Mouse (Mus musculus) right cerebral cortex, adult 2 months (tissue): Measurements from ENCODE around the gene Gm11758.
"Not testable (repeated sequence)": the region's sequence is repeated elsewhere in the genome, so short reads cannot be mapped to it uniquely, and the experiment has no call there.

Experiments
- DNase-seq, 2 experiments: peaks; one replicate each; pipeline ENCODE4 v3.0.0; 2021 to 2022; ENCODE audit warnings: low spot score in 2 of 2

Gene Gm11758

GRCm38 (mm10) chr4:73876166-73876565 is at the start of gene Gm11758:
Gm11758 (minus strand) TSS chr4:73876266.
- not testable (repeated sequence) for DNase-seq

DNA sequence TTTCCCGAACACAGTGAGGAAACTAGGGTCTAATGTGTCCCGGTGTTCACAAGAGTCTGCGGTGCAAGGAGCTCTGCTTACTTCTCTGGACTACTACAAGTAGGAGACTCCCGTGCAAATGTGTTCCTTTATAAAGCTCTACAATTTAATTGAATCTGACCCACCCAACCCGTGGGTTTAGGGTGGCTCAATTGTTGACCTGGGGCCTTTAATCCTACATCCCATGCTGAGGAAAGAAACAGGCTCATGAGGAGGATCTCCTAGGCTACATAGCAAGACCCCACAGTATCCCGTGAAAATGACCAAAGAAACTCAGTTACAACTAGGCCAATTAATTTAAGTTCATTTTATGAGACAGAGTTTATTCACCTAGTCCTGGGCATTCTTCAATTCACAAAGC is 44.6 kb upstream of the Gm11758 start, which contains the start of gene Gm11756:
Gene Gm11756 (minus strand): TSS at position 101 of the 400 bp plus-strand sequence.
- not testable (repeated sequence) for DNase-seq

DNA sequence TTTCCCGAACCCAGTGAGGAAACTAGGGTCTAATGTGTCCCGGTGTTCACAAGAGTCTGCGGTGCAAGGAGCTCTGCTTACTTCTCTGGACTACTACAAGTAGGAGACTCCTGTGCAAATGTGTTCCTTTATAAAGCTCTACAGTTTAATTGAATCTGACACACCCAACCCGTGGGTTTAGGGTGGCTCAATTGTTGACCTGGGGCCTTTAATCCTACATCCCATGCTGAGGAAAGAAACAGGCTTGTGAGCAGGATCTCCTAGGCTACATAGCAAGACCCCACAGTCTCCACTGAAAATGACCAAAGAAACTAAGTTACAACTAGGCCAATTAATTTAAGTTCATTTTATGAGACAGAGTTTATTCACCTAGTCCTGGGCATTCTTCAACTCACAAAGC is 29.8 kb upstream of the Gm11758 start, which contains the start of gene Gm13871:
Gene Gm13871 (minus strand): TSS at position 101 of the 400 bp plus-strand sequence.
- not testable (repeated sequence) for DNase-seq

DNA sequence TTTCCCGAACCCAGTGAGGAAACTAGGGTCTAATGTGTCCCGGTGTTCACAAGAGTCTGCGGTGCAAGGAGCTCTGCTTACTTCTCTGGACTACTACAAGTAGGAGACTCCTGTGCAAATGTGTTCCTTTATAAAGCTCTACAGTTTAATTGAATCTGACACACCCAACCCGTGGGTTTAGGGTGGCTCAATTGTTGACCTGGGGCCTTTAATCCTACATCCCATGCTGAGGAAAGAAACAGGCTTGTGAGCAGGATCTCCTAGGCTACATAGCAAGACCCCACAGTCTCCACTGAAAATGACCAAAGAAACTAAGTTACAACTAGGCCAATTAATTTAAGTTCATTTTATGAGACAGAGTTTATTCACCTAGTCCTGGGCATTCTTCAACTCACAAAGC is 14.9 kb upstream of the Gm11758 start, which contains the start of gene Gm11757:
Gene Gm11757 (minus strand): TSS at position 101 of the 400 bp plus-strand sequence.
- not testable (repeated sequence) for DNase-seq

GRCm38 (mm10) chr4:73826587-73826986 is 49.5 kb downstream of the Gm11758 start:
- no peak for DNase-seq
